Mouse (Mus musculus): Measurements from ENCODE around the gene Gpr150. TPM values are rescaled to one million over a fixed set of nuclear protein-coding genes. Genes with fewer than 3 reads are reported as not detected.

The Gpr150 gene
- polyA plus RNA-seq, 1 experiment from 2014 or later: 1.4 TPM

DNA sequence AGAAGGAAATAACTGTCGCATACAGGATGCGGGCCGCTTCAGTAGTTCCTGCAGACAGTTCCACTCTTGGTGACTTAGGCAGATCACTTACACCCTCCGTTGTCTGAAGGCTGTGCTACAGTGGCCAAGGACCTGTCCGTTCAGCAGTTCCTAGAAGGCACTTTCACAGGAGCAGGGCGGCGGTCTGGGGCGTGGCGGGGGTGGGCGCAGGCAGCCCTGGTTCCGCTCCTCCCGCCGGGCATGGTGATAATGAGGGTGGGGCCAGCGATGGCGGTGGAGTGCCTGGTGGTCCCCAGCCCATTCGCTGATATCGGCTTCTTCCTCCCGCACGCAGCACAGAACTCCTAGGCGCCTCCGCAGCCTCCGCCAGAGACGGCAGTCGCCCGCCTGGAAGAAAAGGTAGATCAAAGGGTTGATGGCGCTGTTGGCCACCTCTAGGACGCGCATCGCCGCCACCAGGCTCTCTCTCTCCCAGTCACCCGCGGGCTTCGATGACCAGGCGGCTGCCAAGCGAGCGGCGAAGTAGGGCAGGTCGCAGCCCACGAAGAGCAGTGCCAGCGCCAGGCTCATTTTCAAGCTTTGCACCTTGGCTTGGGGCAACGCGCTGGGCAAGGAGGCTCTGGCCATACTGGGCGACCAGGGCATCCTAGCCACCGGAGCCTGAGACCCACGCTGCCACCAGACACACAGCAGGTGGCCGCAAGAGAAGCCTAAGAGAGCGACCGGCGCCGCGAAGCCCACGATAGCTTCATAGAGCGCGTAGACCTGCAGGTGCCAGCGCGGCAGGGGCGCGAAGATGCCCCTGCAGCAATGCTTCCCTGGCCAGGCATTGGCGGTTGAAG lies 1.2 kb downstream of the Gpr150 start:
- peak overlapping the region; percentile 98 for H3K4me2 ChIP-seq (replicated peaks)
- H3K4me1 ChIP-seq: peaks cover 20% of the 10 kb centered on the region
- peak overlapping the region; percentile 65 for H3K4me3 ChIP-seq
- peaks cover 27% of the 10 kb centered on the region; the same call in 1 of the 2 replicates for H3K27me3 ChIP-seq
- no peaks in the 10 kb centered on the region for H3K9me3 ChIP-seq
- H3K9ac ChIP-seq (replicated peaks): peak overlapping the region; percentile 44
- no peak overlapping the region for H3K27ac ChIP-seq (replicated peaks)
- under 1% methylated on average over 59 of the region's 59 CpGs for WGBS
- no peaks in the 10 kb centered on the region for H3K36me3 ChIP-seq
- peak; percentile 81 for ATAC-seq (replicated peaks)

DNA sequence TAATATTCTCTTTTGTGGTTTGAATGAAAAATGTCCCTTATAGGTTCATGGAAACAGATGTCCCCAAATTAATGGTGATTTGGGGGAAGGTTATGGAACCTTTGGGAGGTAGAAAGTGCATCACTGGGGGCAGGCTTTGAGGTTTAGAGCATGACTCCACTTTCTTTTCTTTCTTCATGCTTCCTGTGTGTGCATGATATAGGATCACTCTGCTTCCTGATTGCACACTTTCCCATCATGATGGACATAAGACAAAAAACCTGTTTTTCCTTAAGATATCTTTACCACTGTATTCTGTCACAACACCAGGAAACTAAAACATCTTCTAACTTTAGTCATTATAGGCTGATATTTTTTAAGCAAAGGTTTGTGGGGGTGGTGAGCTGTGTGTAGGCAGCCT lies 11.8 kb downstream of the Gpr150 start:
- Histone ChIP-seq H3K4me2 (replicated peaks) (no peak overlapping the region), H3K4me3 (no peak overlapping the region), H3K27me3 (no peaks in the 10 kb centered on the region), H3K9ac (replicated peaks) (no peak overlapping the region), H3K27ac (replicated peaks) (no peak overlapping the region), H3K4me1 (no peaks in the 10 kb centered on the region), H3K9me3 (no peaks in the 10 kb centered on the region), H3K36me3 (no peaks in the 10 kb centered on the region)
- no peak for ATAC-seq (replicated peaks)

DNA sequence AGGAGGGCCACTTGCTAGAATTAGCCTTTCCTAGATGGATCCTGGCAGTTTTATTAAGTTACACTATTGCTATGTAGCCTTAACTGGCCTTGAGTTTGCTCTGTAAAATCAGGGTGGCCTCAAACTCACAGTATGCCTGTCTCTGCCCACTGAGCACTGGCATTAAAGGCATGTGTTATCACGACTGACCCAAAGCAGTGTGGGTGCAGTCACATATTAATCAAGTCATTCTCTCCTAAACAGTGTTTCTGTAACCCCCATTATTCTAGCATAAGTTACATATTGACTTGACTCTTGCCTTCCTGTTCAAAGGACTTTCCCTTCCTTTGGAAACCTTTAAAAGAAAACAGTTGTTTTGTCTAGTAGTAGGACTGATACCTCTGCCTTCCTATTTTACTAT lies 14.3 kb downstream of the Gpr150 start:
- Histone ChIP-seq H3K4me1 (no peaks in the 10 kb centered on the region), H3K27ac (replicated peaks) (no peak overlapping the region), H3K4me2 (replicated peaks) (no peak overlapping the region), H3K9me3 (no peaks in the 10 kb centered on the region), H3K9ac (replicated peaks) (no peak overlapping the region), H3K36me3 (no peaks in the 10 kb centered on the region), H3K4me3 (no peak overlapping the region), H3K27me3 (no peaks in the 10 kb centered on the region)
- 72% methylated on average over 1 of the region's 1 CpGs for WGBS
- ATAC-seq (replicated peaks): no peak

DNA sequence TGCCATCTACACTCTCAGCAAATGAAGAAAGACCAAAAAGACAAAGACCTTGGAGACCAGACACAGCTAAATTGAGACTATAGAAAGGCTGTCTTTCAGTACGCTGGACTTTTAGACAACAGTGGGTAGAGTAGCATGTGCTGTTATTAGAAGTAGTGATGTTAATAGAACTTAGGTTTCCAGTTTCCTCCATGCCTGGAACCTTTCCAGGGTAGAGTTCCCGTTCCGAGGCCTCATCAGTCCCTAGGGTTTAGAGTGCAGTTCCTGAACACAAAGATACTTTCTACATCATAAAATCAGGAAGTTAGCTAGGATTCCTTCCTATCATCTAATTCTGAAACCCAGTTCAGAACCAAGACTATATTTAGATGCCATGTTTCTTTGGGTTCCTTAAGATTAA lies 32.2 kb downstream of the Gpr150 start:
- no peak overlapping the region for H3K27ac ChIP-seq (replicated peaks)
- H3K4me1 ChIP-seq: no peaks in the 10 kb centered on the region
- WGBS: 75% methylated on average over 3 of the region's 3 CpGs
- no peak overlapping the region for H3K4me2 ChIP-seq (replicated peaks)
- H3K4me3 ChIP-seq: no peak overlapping the region
- no peaks in the 10 kb centered on the region for H3K27me3 ChIP-seq
- no peaks in the 10 kb centered on the region for H3K9me3 ChIP-seq
- ATAC-seq (replicated peaks): no peak
- H3K36me3 ChIP-seq: no peaks in the 10 kb centered on the region
- no peak overlapping the region for H3K9ac ChIP-seq (replicated peaks)

DNA sequence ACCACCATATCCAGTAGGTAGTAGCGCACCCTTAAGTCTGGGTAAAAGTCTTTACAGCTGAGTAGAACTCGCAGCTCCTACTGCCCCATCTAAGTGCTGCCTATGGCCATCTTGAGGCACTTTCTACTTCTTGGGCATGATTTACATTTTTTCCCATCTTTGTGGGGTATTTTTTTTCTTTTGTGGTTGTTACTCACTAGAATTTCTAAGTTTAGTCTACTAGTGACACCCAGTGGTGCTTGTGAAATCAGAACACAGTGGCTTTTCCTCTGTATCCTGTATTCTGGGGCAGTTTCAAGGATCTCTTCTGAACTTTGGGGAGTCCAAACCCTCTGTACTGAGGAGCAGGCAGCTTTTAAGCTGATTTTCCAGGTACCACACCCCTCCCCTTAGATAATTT lies 35.0 kb downstream of the Gpr150 start:
- ATAC-seq (replicated peaks): no peak
- peaks cover 6% of the 10 kb centered on the region; the same call in 1 of the 2 replicates for H3K4me1 ChIP-seq
- H3K36me3 ChIP-seq: no peaks in the 10 kb centered on the region
- H3K27me3 ChIP-seq: no peaks in the 10 kb centered on the region
- no peaks in the 10 kb centered on the region for H3K9me3 ChIP-seq
- no peak overlapping the region for H3K27ac ChIP-seq (replicated peaks)
- no peak overlapping the region for H3K4me2 ChIP-seq (replicated peaks)
- no peak overlapping the region for H3K4me3 ChIP-seq
- no peak overlapping the region for H3K9ac ChIP-seq (replicated peaks)
- 93% methylated on average over 2 of the region's 2 CpGs for WGBS

DNA sequence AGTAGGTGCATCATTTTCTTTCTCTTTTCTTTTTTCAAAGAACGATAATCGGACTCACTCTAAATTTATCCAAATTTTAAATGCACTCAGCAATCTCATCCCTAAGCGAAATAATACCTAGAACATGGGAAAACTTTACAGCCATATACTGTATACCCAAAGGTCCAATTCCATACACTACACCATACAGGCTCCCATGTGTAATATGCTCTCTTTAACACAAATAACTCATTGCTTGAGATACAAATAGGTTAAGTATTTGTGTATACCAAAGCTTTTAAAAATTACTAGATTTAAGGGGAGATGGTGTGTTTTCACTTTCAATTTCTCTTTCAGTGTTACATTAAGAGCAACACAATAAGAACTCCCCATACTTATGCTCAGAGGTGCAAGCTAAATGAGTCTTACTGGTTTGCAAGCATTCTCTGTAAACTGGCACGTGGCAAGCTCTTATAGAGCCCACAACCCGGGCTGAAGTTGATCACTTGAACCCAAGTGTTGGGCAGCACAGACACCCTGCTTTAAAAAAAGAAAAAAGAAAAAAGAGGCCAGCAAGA lies 37.9 kb downstream of the Gpr150 start:
- Histone ChIP-seq H3K27ac (replicated peaks) (peak overlapping the region; percentile 94), H3K9ac (replicated peaks) (no peak overlapping the region), H3K27me3 (no peaks in the 10 kb centered on the region), H3K4me3 (peak overlapping the region; percentile 79), H3K36me3 (no peaks in the 10 kb centered on the region), H3K4me1 (peaks cover 6% of the 10 kb centered on the region; the same call in 1 of the 2 replicates), H3K4me2 (replicated peaks) (peak overlapping the region; percentile 58), H3K9me3 (no peaks in the 10 kb centered on the region)
- peak; percentile 75 for ATAC-seq (replicated peaks)
- WGBS: 43% methylated on average over 5 of the region's 5 CpGs

DNA sequence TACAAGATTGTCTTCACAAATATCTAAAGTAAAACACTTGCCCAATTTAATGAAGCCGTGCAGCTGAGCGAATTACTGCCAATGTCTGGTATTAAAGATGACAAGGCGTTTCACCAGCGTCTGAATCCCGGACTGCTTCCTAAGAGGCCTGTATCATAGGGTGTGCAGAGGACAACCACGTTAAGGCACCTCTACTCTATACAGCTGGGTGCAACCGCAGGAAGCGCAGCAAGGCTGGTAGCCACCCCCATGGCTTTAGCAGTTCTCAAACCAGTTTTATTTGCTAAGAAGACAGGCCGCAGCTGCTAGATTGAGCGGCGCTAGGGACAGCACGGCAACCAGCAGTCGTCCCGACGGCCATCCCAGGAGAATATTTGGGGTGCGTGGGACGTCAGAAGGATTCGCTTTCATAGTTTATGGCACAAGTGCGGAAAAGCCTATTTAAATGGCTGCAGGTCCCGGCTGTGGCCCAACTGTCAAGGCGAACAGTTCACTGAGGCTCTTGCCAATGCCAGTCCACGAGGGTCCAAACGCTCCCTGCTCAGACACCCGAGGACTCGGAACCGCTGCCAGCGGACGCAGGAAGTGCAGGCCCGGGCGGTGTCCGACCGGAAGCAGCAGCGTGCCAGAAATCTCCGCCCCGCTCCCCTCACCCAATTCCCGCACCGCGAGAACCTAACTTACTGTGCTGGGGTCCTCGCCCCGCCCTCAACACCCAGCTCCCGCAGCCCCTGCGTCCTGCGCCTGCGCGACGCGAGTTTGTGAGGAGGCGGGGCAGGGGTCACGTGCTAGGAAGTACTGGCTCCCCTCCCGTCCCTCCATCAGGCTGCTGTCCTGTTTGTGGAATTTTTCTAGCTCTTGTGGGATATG lies 38.6 kb downstream of the Gpr150 start, which contains the start of gene Rfesd:
TSS of gene Rfesd (minus strand) at position 746 of the 870 bp plus-strand sequence.
- Histone ChIP-seq H3K27ac (replicated peaks) (peak within 1 kb of the TSS; percentile 94), H3K27me3 (no peaks in the 10 kb centered on the region), H3K36me3 (no peaks in the 10 kb centered on the region), H3K4me1 (peaks cover 6% of the 10 kb centered on the region; the same call in 1 of the 2 replicates), H3K9me3 (no peaks in the 10 kb centered on the region), H3K4me2 (replicated peaks) (peak within 1 kb of the TSS; percentile 58), H3K9ac (replicated peaks) (peak within 1 kb of the TSS; percentile 90), H3K4me3 (peak within 1 kb of the TSS; percentile 79)
- under 1% methylated on average over 50 of the region's 50 CpGs for WGBS
- peak; percentile 100 for ATAC-seq (replicated peaks)

DNA sequence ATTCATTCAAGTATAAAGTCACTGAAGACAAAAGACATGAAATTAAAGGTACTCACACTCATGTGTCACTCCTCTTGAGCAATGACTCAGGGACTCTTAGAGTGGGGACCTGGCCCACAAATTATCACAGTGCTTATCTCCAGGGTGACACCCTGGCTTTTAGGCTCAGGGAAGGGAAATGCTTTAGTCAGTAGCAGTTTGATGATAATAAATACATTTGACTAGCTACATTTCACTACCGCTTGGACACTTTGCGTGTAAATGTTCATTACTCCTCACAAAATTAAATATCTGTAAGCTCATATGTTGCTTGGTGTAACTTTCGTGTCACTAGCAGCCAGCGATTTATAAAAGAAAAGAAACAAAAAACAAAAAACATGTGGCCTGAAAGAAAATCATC lies 39.3 kb downstream of the Gpr150 start:
- peak overlapping the region; percentile 79 for H3K4me3 ChIP-seq
- H3K9me3 ChIP-seq: no peaks in the 10 kb centered on the region
- H3K4me1 ChIP-seq: peaks cover 6% of the 10 kb centered on the region; the same call in 1 of the 2 replicates
- 75% methylated on average over 4 of the region's 4 CpGs for WGBS
- no peak for ATAC-seq (replicated peaks)
- no peaks in the 10 kb centered on the region for H3K27me3 ChIP-seq
- H3K4me2 ChIP-seq (replicated peaks): peak overlapping the region; percentile 58
- no peaks in the 10 kb centered on the region for H3K36me3 ChIP-seq
- peak overlapping the region; percentile 94; the same call in 1 of the 2 replicates for H3K27ac ChIP-seq (replicated peaks)
- H3K9ac ChIP-seq (replicated peaks): peak overlapping the region; percentile 90; the same call in 1 of the 2 replicates

DNA sequence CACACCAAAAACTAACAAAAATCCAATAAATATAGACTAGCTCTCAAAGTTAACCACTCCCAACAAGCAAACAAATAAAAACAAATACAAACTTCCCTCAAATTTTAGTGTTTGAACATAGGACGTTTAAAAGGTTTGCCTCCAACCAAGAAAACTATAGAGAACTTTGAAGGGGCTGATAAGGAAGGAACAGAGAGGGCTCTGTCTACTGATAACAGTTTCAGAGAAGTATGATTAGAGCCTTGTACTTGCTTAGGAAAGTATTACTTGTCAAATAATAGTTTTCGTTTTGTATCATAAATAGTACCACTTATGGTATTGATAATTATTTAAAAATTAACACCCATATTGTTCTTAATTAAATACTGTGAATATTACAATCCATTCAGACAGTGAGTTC lies 42.3 kb downstream of the Gpr150 start:
- no peak overlapping the region for H3K27ac ChIP-seq (replicated peaks)
- H3K36me3 ChIP-seq: no peaks in the 10 kb centered on the region
- WGBS: 81% methylated on average over 2 of the region's 2 CpGs
- H3K4me1 ChIP-seq: peaks cover 6% of the 10 kb centered on the region; the same call in 1 of the 2 replicates
- H3K27me3 ChIP-seq: no peaks in the 10 kb centered on the region
- H3K4me2 ChIP-seq (replicated peaks): no peak overlapping the region
- ATAC-seq (replicated peaks): no peak
- no peaks in the 10 kb centered on the region for H3K9me3 ChIP-seq
- no peak overlapping the region for H3K4me3 ChIP-seq
- H3K9ac ChIP-seq (replicated peaks): no peak overlapping the region

All from forebrain, embryonic 15.5 days (tissue).